Mouse (Mus musculus) erythroblast, embryonic 14.5 days (primary cell): Measurements from ENCODE around the gene Map2k5. TPM values are rescaled to one million over a fixed set of nuclear protein-coding genes. Genes with fewer than 3 reads are reported as not detected.

Experiments used
- H3K27me3 ChIP-seq: 2 replicates; pipeline ENCODE4 v1.6.1; 2012; ENCODE audit warnings: inconsistent platforms; ENCODE audit not compliant: control insufficient read depth
- H3K36me3 ChIP-seq: 2 replicates; pipeline ENCODE4 v1.6.1; 2012; ENCODE audit warnings: mild to moderate bottlenecking, inconsistent platforms; ENCODE audit not compliant: control insufficient read depth
- H3K4me1 ChIP-seq: 2 replicates; pipeline ENCODE4 v1.6.1; 2012; ENCODE audit warnings: inconsistent platforms; ENCODE audit not compliant: control insufficient read depth
- H3K4me3 ChIP-seq: replicated peaks from 2 replicates; pipeline ENCODE3; 2012; ENCODE audit warnings: moderate library complexity, mild to moderate bottlenecking, inconsistent platforms
- H3K9me3 ChIP-seq: 2 replicates; pipeline ENCODE4 v1.6.1; 2012; ENCODE audit warnings: low read length, inconsistent platforms, mixed read lengths; ENCODE audit not compliant: control insufficient read depth
- GATA1 ChIP-seq: IDR thresholded peaks from 2 replicates; pipeline ENCODE4 v1.6.1; 2012; ENCODE audit warnings: low read length, inconsistent platforms, mixed read lengths
- TAL1 ChIP-seq: IDR thresholded peaks from 3 replicates; pipeline ENCODE4 v1.6.1; 2012; ENCODE audit warnings: low read length, inconsistent platforms, mixed read lengths
- polyA plus RNA-seq: library from polyadenylated mRNA; stranded (reverse); fragments of >175 nt; gene quantifications from 2 replicates; pipeline ENCODE4 v1.2.3, GENCODE M21; 2012

The Map2k5 gene
- polyA plus RNA-seq, 1 experiment, result 1.4 TPM

DNA sequence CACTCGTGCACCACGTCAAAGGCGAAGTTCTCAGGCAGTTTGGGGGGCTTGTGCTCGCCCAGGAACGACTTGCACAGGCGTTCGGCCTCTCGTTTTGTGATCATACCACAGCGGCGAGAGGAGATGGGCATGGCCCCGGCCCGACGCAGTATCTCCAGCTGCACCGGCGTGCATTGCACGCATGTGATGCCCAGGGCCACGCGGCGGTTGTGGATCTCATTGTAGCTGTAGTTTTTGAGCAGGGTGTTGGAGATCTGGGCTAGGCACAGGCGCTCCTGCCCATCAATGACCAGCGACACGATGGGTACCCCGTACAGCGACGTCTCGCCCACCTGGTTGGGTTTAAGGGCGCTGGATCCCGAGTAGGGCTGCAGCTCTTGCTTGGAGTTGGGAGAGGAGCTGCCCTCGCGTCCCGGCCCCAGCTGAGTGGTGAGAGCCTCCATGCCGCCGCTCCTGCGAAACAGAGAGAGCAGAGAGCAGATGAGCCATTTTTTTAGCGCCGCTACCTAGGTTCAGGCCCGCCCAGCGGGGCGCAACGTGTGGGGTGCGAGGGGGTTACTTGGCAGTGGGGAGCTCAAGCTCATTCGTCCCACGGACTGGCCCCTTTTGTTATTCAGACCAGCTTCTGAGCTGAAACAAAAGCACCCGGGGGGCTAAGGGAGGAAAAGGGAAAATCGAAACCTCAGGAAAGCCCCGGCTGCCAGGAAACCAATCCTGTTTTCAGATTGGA is 231.4 kb downstream of the Map2k5 start:
- Histone ChIP-seq H3K27me3 (peaks cover 100% of the 10 kb centered on the region), H3K9me3 (peaks cover 4% of the 10 kb centered on the region; the same call in 1 of the 2 replicates), H3K4me1 (no peaks in the 10 kb centered on the region), H3K4me3 (no peak overlapping the region), H3K36me3 (no peaks in the 10 kb centered on the region)
- TF ChIP-seq GATA1, result no peak
- TF ChIP-seq TAL1, result no peak

GRCm38 (mm10) chr9:63145249-63146125 is 232.2 kb downstream of the Map2k5 start:
- Histone ChIP-seq H3K27me3 (peaks cover 100% of the 10 kb centered on the region), H3K4me3 (no peak overlapping the region), H3K4me1 (no peaks in the 10 kb centered on the region), H3K36me3 (no peaks in the 10 kb centered on the region), H3K9me3 (peaks cover 4% of the 10 kb centered on the region; the same call in 1 of the 2 replicates)
- TF ChIP-seq TAL1 (no peak), GATA1 (no peak)

DNA sequence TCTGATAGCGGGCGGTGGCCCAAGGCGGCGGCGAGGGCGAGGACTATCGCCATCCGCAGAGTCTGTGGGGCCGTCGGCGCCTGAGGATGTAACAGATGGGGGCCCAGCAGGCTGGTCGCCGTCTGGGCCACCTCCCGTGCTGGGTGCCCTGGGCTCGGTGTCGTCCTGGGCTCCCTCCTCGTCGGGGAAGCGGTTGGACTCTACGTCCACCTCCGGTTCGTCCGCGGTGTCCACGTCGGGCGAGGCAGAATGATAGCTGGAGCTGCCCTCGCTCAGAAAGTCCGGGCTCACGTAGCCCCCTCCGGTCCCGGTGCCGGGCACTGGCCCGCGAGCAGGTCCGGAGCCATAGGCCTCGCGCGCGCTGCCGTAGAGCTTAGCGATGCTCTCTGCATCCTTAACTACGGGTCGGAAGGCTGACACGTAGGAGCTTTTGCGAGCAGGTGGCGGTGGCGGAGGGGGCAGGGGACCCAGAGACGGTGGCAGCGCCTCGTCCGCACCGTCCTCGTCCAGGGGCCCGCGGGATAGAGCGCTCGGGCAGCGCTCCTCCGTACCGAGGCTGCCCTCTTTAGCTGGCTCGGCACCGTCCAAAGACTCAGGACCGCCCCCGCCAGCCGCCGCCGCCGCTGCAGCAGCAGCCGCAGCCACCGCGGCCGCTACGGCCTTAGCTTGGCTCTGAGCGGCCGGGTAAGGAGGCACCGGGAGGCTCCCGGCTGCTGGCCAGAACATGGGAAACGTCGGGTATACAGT is 233.0 kb downstream of the Map2k5 start:
- no peaks in the 10 kb centered on the region for H3K4me1 ChIP-seq
- no peak overlapping the region for H3K4me3 ChIP-seq
- no peaks in the 10 kb centered on the region for H3K36me3 ChIP-seq
- H3K9me3 ChIP-seq, result peaks cover 4% of the 10 kb centered on the region; the same call in 1 of the 2 replicates
- H3K27me3 ChIP-seq, result peaks cover 100% of the 10 kb centered on the region
- TF ChIP-seq GATA1, result no peak
- no peak for TF ChIP-seq TAL1

DNA sequence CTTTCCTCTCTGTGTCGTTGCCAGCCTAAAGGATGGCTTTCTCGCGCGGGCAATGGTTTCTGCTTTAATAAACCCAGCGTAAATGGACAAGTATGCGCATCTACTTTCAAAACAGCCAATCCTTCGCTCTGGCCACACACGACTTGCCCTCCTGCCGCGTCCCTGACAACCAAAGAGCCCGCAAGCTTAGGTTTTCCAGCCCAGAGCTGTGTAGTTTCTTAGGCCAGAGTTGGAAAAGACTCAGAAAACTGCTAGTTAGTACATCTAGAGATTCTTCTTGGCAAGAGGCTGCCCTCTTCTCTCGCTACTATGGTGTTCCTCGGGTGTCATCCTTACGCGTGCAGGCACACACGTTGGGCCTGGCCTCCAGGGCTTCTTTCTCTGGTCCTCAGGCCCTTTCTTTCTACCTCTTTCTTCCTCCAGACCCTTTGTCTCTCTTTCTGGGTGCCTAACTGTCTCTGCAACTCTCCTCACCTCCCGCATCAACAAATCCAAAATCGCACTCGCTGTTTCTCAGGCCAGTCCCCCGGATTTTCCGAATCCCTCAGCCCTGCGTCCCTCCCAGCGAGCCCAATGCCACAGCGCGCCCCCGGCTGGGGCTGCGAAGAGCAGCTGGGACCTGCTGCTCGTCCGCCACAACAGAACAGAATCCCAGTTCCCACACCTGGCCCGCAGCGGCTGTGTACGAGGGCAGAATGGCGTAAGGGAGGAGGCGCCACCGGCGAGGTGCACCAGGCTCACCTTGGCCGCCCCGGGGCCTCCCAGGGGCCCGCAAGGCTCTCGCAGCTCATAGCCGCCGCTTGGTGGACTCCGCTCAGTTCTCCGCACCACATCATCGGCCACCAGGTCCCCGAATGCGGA is 233.8 kb downstream of the Map2k5 start:
- Histone ChIP-seq H3K4me3 (no peak overlapping the region), H3K4me1 (no peaks in the 10 kb centered on the region), H3K27me3 (peaks cover 100% of the 10 kb centered on the region), H3K9me3 (peaks cover 4% of the 10 kb centered on the region; the same call in 1 of the 2 replicates), H3K36me3 (no peaks in the 10 kb centered on the region)
- TF ChIP-seq GATA1 (no peak), TAL1 (no peak)

DNA sequence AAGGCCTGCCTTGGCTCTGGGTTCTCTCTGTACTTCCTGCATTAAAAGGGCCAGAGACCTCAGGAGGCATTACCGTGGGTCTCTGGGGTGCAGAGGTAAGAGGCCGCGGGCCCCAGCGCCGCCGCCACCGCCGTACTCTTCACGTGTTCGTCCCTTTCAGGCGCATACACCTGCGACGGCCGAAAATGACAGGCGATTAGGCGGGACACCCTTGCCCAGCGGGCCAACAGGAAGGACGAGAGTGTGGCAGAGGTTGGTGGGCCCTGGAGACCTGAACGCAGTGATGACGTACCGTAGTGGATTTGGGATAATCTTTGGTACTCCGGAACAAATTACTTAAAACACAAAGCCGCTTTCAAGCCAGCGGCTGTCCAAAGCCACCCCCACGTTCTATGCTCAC is 234.5 kb downstream of the Map2k5 start:
- no peaks in the 10 kb centered on the region for H3K36me3 ChIP-seq
- H3K4me3 ChIP-seq, result no peak overlapping the region
- TF ChIP-seq GATA1, result no peak
- no peak for TF ChIP-seq TAL1
- H3K4me1 ChIP-seq, result no peaks in the 10 kb centered on the region
- peaks cover 100% of the 10 kb centered on the region for H3K27me3 ChIP-seq
- H3K9me3 ChIP-seq, result peaks cover 4% of the 10 kb centered on the region; the same call in 1 of the 2 replicates

GRCm38 (mm10) chr9:63142335-63143036 is 235.2 kb downstream of the Map2k5 start:
- no peaks in the 10 kb centered on the region for H3K4me1 ChIP-seq
- TF ChIP-seq TAL1, result no peak
- TF ChIP-seq GATA1, result no peak
- H3K36me3 ChIP-seq, result no peaks in the 10 kb centered on the region
- no peak overlapping the region for H3K4me3 ChIP-seq
- H3K27me3 ChIP-seq, result peaks cover 100% of the 10 kb centered on the region
- peaks cover 4% of the 10 kb centered on the region; the same call in 1 of the 2 replicates for H3K9me3 ChIP-seq

- H3K36me3 ChIP-seq, result no peaks in the 10 kb centered on the region
- no peak overlapping the region for H3K4me3 ChIP-seq
- H3K9me3 ChIP-seq, result peaks cover 4% of the 10 kb centered on the region; the same call in 1 of the 2 replicates
- TF ChIP-seq GATA1 (no peak), TAL1 (no peak)
- H3K27me3 ChIP-seq, result peaks cover 100% of the 10 kb centered on the region
- no peaks in the 10 kb centered on the region for H3K4me1 ChIP-seq
Measured at GRCm38 (mm10) chr9:63141641-63142334, 235.9 kb downstream of the Map2k5 start.
